Mouse (Mus musculus) frontal cortex, postnatal 10 days (tissue): ENCODE data around the gene Birc5.

Experiments used
- DNase-seq, 2 experiments: peaks; one replicate each; pipeline ENCODE4 v3.0.0; 2022; ENCODE audit warnings: low spot score in 2 of 2, mixed read lengths in 1 of 2

The Birc5 gene

GRCm38 (mm10) chr11:117855360-117855759 lies 6.3 kb downstream of the Birc5 start:
- no peak for DNase-seq

GRCm38 (mm10) chr11:117855975-117856374 lies 6.9 kb downstream of the Birc5 start:
- DNase-seq = no peak

GRCm38 (mm10) chr11:117857462-117857861 lies 8.4 kb downstream of the Birc5 start:
- no peak for DNase-seq

- no peak for DNase-seq
Observed at GRCm38 (mm10) chr11:117858392-117858791, 9.3 kb downstream of the Birc5 start.

- no peak for DNase-seq
Observed at GRCm38 (mm10) chr11:117860601-117861000, 11.6 kb downstream of the Birc5 start, which contains the start of gene Tmem235. Gene Tmem235, plus strand, starts transcription at chr11:117860752.

GRCm38 (mm10) chr11:117863174-117863856 lies 14.3 kb downstream of the Birc5 start:
- no peak for DNase-seq

- no peak for DNase-seq
Observed at GRCm38 (mm10) chr11:117864805-117865204, 15.8 kb downstream of the Birc5 start.

- DNase-seq = no peak
Observed at GRCm38 (mm10) chr11:117865988-117866387, 16.9 kb downstream of the Birc5 start.

- peak; percentile 58 to 79 for DNase-seq
Observed at GRCm38 (mm10) chr11:117870688-117871365, 21.8 kb downstream of the Birc5 start.

- DNase-seq = no peak
Observed at GRCm38 (mm10) chr11:117871376-117871775, 22.3 kb downstream of the Birc5 start.

GRCm38 (mm10) chr11:117871911-117872584 lies 23.0 kb downstream of the Birc5 start:
- no peak for DNase-seq

- DNase-seq = peak in 1 of 2 experiments; percentile 74
Observed at GRCm38 (mm10) chr11:117872861-117873608, 24.0 kb downstream of the Birc5 start, which contains the start of gene Tha1. Gene Tha1, minus strand, starts transcription at chr11:117873481.

- no peak for DNase-seq
Observed at GRCm38 (mm10) chr11:117874419-117874818, 25.4 kb downstream of the Birc5 start.

- DNase-seq = no peak
Observed at GRCm38 (mm10) chr11:117875681-117876080, 26.6 kb downstream of the Birc5 start.

- DNase-seq = peak; percentile 38 to 63
Observed at GRCm38 (mm10) chr11:117877917-117878745, 29.1 kb downstream of the Birc5 start.

- no peak for DNase-seq
Observed at GRCm38 (mm10) chr11:117878892-117879291, 29.8 kb downstream of the Birc5 start.

GRCm38 (mm10) chr11:117879676-117880075 lies 30.6 kb downstream of the Birc5 start:
- no peak for DNase-seq

GRCm38 (mm10) chr11:117880336-117880976 lies 31.4 kb downstream of the Birc5 start:
- no peak for DNase-seq

- no peak for DNase-seq
Observed at GRCm38 (mm10) chr11:117880977-117881358, 31.9 kb downstream of the Birc5 start.

GRCm38 (mm10) chr11:117881787-117882186 lies 32.7 kb downstream of the Birc5 start:
- no peak for DNase-seq
